Mouse (Mus musculus) ES-Bruce4 (cell line): ENCODE measurements at regions not wholly inside any gene's neighbourhood (a gene's known extent, or its start where the extent isn't known, plus 50 kb on each side); places are given as distances from the start of the nearest gene placed in this dataset.

Source experiments
- H3K27ac ChIP-seq: 2 replicates; pipeline ENCODE4 v1.5.1; 2012; ENCODE audit warnings: low read length, inconsistent platforms; ENCODE audit not compliant: insufficient read depth
- H3K27me3 ChIP-seq: 2 replicates; pipeline ENCODE4 v1.6.1; 2012; ENCODE audit warnings: mild to moderate bottlenecking, low read length, inconsistent platforms; ENCODE audit not compliant: control insufficient read depth, poor library complexity, insufficient read depth, severe bottlenecking
- H3K36me3 ChIP-seq: 2 replicates; pipeline ENCODE4 v1.6.1; 2012; ENCODE audit warnings: inconsistent platforms, mild to moderate bottlenecking, low read length, moderate library complexity; ENCODE audit not compliant: control insufficient read depth, poor library complexity, insufficient read depth, severe bottlenecking
- H3K4me1 ChIP-seq: one replicate; pipeline ENCODE4 v1.8.1; 2011; ENCODE audit warnings: low read length; ENCODE audit not compliant: control insufficient read depth, insufficient read depth
- H3K4me3 ChIP-seq: 2 replicates; pipeline ENCODE4 v1.5.1; 2011; ENCODE audit warnings: low read depth, mild to moderate bottlenecking, low read length
- H3K9ac ChIP-seq: 2 replicates; pipeline ENCODE4 v1.6.1; 2012; ENCODE audit warnings: low read depth, mild to moderate bottlenecking, inconsistent platforms; ENCODE audit not compliant: poor library complexity, severe bottlenecking
- H3K9me3 ChIP-seq: replicated peaks from 2 replicates; pipeline ENCODE4 v1.6.1; 2012; ENCODE audit warnings: mild to moderate bottlenecking, low read length, inconsistent platforms; ENCODE audit not compliant: control insufficient read depth, poor library complexity, insufficient read depth, severe bottlenecking
- CTCF ChIP-seq: IDR thresholded peaks from one replicate; pipeline ENCODE4 v1.8.1; 2011; ENCODE audit warnings: low read depth, low read length
- EP300 ChIP-seq: IDR thresholded peaks from 2 replicates; pipeline ENCODE4 v1.6.1; 2011; ENCODE audit warnings: low read depth, low read length; ENCODE audit not compliant: insufficient read depth
- POLR2A ChIP-seq: IDR thresholded peaks from one replicate; pipeline ENCODE4 v1.8.1; 2011; ENCODE audit warnings: low read length; ENCODE audit not compliant: insufficient read depth

DNA sequence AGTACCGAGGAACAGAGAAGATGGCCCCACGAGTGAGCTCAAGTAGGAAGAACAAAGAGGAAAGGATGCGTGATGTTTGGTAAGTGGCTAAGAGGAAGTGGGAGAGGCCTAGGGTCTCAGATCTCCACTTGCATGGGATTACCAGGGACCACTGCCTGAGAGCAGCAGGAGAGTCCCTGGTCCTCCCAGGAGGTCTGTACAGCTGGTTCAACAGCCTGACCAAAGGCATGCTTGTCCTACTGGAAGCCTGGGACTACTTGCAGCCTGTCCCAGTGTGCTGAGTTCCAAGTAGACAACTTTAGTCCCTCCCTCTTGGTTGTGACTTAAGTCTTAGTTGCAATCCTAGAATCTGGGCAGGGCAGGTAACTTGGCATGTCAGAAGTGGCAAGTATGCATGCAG, 437.5 kb upstream of the Mki67 start:
- Histone ChIP-seq H3K27me3 (no peaks in the 10 kb centered on the region), H3K27ac (no peak overlapping the region), H3K36me3 (no peaks in the 10 kb centered on the region), H3K9ac (no peak overlapping the region), H3K4me3 (no peak overlapping the region), H3K4me1 (no peaks in the 10 kb centered on the region), H3K9me3 (no peaks in the 10 kb centered on the region)
- TF ChIP-seq EP300 (no peak), POLR2A (no peak)

DNA sequence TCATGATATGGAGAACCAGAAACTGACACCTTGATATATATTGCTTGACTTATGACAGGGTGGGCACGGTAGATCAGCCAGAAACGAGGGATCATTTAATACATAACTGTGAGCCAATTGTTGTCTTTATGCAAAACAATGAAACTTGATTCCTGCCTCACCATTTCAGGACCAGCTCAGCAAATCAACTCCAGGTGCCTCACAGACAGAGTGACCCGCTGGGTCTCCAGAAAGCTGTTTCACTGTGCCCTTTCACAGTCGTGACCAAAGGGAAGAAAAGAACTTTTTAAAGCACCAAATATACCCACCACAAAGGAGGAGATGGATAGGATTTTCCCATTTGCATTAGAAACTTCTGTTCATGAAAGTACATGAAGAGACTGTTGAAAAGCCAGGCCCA, 443.0 kb upstream of the Mki67 start:
- no peaks in the 10 kb centered on the region for H3K36me3 ChIP-seq
- no peak overlapping the region for H3K9ac ChIP-seq
- H3K27ac ChIP-seq, result no peak overlapping the region
- 0 out of 2 replicates have a peak, but pooled peaks cover 3% of the 10 kb centered on the region for H3K9me3 ChIP-seq
- TF ChIP-seq EP300, result no peak
- no peak for TF ChIP-seq CTCF
- no peaks in the 10 kb centered on the region for H3K4me1 ChIP-seq
- H3K27me3 ChIP-seq, result no peaks in the 10 kb centered on the region
- H3K4me3 ChIP-seq, result no peak overlapping the region

- Histone ChIP-seq H3K4me3 (no peak overlapping the region), H3K27me3 (no peaks in the 10 kb centered on the region), H3K9ac (no peak overlapping the region), H3K9me3 (0 out of 2 replicates have a peak, but pooled peaks cover 3% of the 10 kb centered on the region), H3K4me1 (no peaks in the 10 kb centered on the region), H3K36me3 (no peaks in the 10 kb centered on the region), H3K27ac (no peak overlapping the region)
- no peak for TF ChIP-seq CTCF
- no peak for TF ChIP-seq EP300
- no peak for TF ChIP-seq POLR2A
Measured at GRCm38 (mm10) chr7:136161526-136161925, 445.4 kb upstream of the Mki67 start.

DNA sequence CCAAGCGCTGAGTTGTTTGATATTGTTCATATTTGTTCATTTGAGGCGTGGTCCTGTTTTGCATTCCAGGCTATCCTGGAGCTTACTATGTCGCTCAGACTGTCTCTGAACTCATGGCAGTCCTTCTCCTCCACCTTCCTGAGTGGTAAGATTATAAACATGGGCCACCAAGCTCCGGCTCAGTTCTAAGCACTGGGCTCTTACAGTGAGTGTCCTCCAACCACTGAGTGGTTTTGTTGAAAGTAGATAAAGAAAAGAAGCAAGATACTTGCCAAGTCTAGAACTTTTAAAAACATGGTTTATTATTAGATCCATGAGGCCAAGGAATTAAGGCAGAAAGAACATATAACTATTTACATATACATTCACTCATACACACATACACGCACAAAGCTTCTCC, 448.7 kb upstream of the Mki67 start:
- no peaks in the 10 kb centered on the region for H3K27me3 ChIP-seq
- H3K9me3 ChIP-seq, result 0 out of 2 replicates have a peak, but pooled peaks cover 3% of the 10 kb centered on the region
- TF ChIP-seq CTCF, result no peak
- no peak for TF ChIP-seq EP300
- no peak for TF ChIP-seq POLR2A
- H3K9ac ChIP-seq, result no peak overlapping the region
- H3K36me3 ChIP-seq, result no peaks in the 10 kb centered on the region
- no peak overlapping the region for H3K27ac ChIP-seq
- H3K4me3 ChIP-seq, result no peak overlapping the region
- H3K4me1 ChIP-seq, result no peaks in the 10 kb centered on the region

- Histone ChIP-seq H3K9me3 (no peaks in the 10 kb centered on the region), H3K27me3 (no peaks in the 10 kb centered on the region), H3K4me1 (no peaks in the 10 kb centered on the region), H3K4me3 (no peak overlapping the region), H3K36me3 (no peaks in the 10 kb centered on the region), H3K27ac (no peak overlapping the region), H3K9ac (no peak overlapping the region)
- TF ChIP-seq CTCF (no peak), POLR2A (no peak), EP300 (no peak)
Measured at GRCm38 (mm10) chr7:136169261-136169660, 453.1 kb upstream of the Mki67 start.

- TF ChIP-seq CTCF (no peak), EP300 (no peak), POLR2A (no peak)
- H3K27me3 ChIP-seq, result no peaks in the 10 kb centered on the region
- H3K9me3 ChIP-seq, result peaks cover 5% of the 10 kb centered on the region; the same call in 1 of the 2 replicates
- H3K27ac ChIP-seq, result no peak overlapping the region
- H3K4me3 ChIP-seq, result no peak overlapping the region
- H3K4me1 ChIP-seq, result no peaks in the 10 kb centered on the region
- H3K9ac ChIP-seq, result no peak overlapping the region
- H3K36me3 ChIP-seq, result no peaks in the 10 kb centered on the region
Measured at GRCm38 (mm10) chr7:136176373-136176772, 460.2 kb upstream of the Mki67 start.
